Mouse (Mus musculus): ENCODE measurements around the gene Cd68.
"Not testable (repeated sequence)": the region's sequence is repeated elsewhere in the genome, so short reads cannot be mapped to it uniquely, and the experiment has no call there.

Gene Cd68

DNA sequence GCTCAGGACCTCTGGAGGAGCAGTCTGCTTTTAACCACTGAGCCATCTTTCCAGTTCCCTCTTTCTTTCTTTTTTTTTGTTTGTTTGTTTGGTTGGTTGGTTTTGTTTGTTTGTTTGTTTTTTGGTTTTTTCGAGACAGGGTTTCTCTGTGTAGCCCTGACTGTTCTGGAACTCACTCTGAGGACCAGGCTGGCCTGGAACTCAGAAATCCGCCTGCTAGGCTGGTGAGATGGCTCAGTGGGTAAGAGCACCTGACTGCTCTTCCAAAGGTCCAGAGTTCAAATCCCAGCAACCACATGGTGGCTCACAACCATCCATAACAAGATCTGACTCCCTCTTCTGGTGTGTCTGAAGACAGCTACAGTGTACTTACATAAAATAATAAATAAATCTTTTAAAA is 41.6 kb downstream of the Cd68 start:
- DNase-seq (ENCODE audit: low read depth, low spot score): not testable (repeated sequence)

DNA sequence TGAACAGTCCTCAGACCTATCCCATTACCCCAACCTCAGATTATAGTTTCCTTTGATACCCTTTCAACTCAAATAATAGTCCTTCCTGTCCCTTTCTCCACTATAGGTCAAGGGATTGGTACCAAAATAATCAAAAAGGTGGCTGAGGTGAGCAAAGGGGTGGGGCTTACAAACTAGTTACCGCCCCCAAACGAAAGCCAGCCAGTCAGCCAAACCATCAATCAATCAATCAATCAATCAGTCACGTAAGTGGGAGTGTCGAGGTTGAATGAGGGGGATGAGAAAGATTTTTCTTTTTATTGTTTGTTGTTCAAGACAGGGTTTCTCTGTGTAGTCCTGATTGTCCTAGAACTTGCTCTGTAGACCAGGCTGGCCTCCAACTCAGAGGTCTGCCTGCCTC is 42.9 kb downstream of the Cd68 start:
- DNase-seq (ENCODE audit: low read depth, low spot score): no peak

DNA sequence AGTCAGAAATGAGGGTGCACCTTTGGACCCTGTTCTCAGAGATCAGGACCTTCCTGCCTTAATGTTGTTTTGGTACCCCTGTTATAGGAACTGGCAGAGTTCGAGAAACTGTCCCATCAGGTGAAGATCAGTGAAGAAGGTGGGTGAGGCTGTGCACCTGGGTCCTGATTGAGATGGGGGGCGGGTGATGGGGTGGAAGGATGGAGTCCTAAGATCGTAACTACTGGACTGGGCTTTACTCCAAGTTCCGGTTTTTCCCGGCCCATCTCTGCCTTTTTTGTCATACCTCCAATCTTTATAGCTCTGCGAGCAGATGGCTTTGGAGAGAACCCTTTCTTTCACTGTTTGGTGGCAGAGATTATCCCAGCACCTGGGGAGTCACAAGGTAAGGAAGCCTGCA is 43.5 kb downstream of the Cd68 start:
- DNase-seq (ENCODE audit: low read depth, low spot score): no peak

DNA sequence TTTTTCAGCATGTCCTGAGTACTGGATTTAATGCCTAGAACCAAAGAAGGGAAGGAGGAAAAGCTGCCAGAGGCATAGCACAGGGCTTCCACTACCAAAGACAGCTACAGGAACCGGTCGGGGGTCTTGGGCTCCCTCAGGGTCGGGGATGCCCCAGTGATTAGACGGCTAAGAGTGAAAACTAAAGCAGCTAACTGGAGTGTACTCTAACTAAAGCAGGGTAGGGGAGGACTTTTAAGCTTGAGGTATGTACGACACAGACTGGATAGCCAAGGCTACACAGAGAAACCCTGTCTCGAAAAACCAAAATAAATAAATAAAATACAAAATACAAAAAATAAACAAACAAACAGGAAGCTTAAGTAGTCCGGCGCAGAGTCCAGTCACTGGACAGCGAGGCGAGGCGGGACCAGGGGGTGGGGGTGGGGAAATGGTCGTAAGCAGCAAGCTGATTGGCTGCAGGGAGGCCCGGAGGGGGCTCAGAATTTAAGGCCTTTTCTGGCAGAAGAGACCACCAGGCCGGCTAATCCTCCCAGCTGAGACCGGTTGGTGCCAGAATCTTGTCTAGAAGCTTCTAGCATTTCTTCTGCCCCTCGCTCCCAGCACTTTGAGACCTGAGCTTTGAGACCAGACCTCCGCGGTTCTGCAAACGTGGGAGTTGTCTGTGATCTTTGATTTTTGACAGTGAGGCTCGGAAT is 44.2 kb downstream of the Cd68 start, which contains the start of gene Sat2:
TSS of gene Sat2 (plus strand) at position 454 of the 698 bp plus-strand sequence.
- DNase-seq (ENCODE audit: low read depth, low spot score): peak; percentile 58

DNA sequence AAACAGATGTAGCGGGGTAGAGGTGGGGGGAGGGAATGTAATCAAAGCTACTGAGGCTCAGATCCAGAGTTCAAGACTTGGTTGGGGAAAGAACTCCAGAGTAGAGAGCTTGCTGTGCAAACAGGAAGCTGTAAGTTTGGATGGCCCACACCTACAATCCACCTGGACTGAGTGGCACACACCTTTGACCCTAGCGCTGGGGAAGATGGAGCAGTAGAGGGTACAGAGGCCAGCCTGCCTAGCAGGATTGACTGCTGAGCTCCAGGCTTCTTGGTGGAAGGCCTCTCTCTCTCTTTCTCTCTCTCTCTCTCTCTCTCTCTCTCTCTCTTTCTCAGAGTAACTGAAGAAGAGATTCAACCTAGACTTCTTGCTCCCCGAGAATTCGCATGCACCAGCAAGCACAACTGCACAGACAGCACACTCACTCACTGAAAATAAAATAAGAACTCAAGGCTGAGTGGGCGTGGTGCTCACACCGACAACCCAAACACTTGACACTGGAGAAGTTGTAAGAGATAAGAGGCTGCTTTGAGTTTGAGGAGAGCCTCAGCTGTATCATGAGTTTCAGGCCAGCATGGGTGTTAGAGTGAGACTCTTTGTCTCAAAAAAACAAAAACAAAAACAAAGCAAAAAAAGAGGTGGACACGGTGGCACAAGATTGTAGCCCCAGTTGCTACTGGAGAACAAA is 45.4 kb downstream of the Cd68 start:
- DNase-seq (ENCODE audit: low read depth, low spot score): no peak

DNA sequence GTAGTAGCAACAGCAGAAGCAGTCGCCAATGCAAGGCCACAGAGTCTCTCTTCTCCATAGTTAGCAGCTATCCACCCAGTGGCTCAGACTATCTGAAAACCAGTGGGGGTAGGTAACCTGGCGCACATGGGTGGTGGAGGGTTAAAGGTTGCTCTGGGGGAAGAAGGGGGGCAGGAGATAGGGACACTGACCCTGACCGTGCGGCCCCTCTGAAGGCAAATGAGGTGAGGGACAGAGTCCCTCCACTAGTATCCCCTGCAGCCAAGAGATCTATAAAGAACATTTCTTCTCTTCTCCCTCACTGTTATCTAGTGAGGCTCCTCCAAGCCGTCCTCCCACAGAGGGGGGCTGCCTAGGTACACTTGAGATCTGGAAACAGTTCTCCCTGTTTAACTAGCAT is 48.1 kb downstream of the Cd68 start, which contains the start of gene Shbg:
TSS of gene Shbg (minus strand) at position 101 of the 400 bp plus-strand sequence.
- DNase-seq (ENCODE audit: low read depth, low spot score): no peak

DNA sequence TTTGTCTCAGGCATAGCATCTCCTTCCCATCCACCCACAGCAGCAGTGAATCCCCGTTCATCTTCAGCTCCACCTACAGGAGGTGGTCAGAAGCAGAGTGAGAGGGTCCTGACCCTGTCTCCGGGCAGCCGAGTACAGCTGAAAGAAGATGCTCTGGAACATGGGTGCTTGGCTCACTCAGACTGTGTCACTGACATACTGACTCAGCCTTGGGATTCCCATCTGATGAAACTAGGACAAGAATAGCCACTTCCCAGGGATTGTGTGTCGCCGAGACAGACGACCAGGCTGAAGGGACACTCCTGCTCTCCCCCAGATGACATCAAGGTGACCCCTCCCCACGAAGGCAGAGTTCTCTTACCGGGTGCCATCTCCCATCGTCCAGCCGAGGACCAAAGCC is 49.2 kb downstream of the Cd68 start:
- DNase-seq (ENCODE audit: low read depth, low spot score): no peak

DNA sequence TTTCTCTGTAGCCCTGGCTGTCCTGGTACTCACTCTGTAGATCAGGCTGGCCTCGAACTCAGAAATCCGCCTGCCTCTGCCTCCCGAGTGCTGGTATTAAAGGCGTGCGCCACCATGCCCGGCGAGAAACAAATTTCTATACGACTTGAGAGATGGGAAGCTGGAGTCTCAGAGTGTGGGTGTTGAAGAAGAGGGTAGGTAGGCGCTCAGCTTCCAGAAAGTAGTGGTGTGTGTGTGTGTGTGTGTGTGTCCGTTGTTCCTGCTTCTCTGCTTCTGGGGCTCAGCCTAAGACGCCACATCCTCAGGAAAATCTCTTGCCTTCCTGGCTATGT is 51.7 kb downstream of the Cd68 start:
- not testable (repeated sequence) for DNase-seq (ENCODE audit: low read depth, low spot score)

Measured in A20 (cell line).